10 mouse cellular contexts compared by ENCODE assay signal in genomic region chr3:51270069-51270817, GRCm38 (mm10). TPM values are rescaled to one million over a fixed set of nuclear protein-coding genes. Genes with fewer than 3 reads are reported as not detected.
DNase-seq lines count a peak whose midpoint lies in the region; ATAC-seq and TF ChIP-seq lines count a peak whose summit lies in the region.
"Had no signal": no experiment of that assay in that cellular context is flagged by ENCODE, and none has a peak within 500 bp of the region (broad histone marks: within the 10 kb centered on the region; RNA-seq: fewer than 3 reads in every experiment).

No protein-coding gene starts in this region.

- ATAC-seq in heart, embryonic 13.5 days (ENCODE audit: extremely low read depth, insufficient number of reproducible peaks, low FRiP score, low TSS enrichment) = no peak
- ATAC-seq in stomach, postnatal 0 days (ENCODE audit: low FRiP score, low TSS enrichment) = peak; percentile 67; the same call in 1 of the 2 replicates
- ATAC-seq in hindbrain, embryonic 13.5 days (ENCODE audit: low FRiP score) = no peak

- TF ChIP-seq EP300 in stomach, postnatal 0 days (optimal IDR thresholded peaks at IDR 0.05) = no peak

- peak in 1 of 2 experiments; percentile 22 for DNase-seq in spleen, adult 2 months (ENCODE audit: low read depth in 1 of 2, low spot score in 2 of 2)
- no peak for DNase-seq in spleen, postnatal 10 days (ENCODE audit: low spot score in 2 of 2)
- DNase-seq in lung, postnatal 25 days (ENCODE audit: low spot score) = peak; percentile 68
- no peak for DNase-seq in stomach, postnatal 0 days (ENCODE audit: low spot score)
- DNase-seq in left cerebral cortex, adult 11 months (ENCODE audit: low spot score) = no peak
- DNase-seq in layer of hippocampus, postnatal 14 days (ENCODE audit: low spot score in 2 of 2) = no peak
- DNase-seq: layer of hippocampus, postnatal 36 days had no signal

- no peaks in the 10 kb centered on the region for H3K9me3 ChIP-seq in heart, embryonic 13.5 days
- no peaks in the 10 kb centered on the region for H3K9me3 ChIP-seq in stomach, postnatal 0 days (ENCODE audit: control insufficient read depth, low read length)
- H3K9me3 ChIP-seq in hindbrain, embryonic 13.5 days = no peaks in the 10 kb centered on the region

- peak overlapping the region; percentile 15 for H3K27ac ChIP-seq in spleen, adult 2 months (ENCODE audit: insufficient read depth, low read length)
- peak overlapping the region; percentile 97 for H3K27ac ChIP-seq in heart, embryonic 13.5 days (replicated peaks)
- H3K27ac ChIP-seq in stomach, postnatal 0 days (replicated peaks) = peak overlapping the region; percentile 13; the same call in 1 of the 2 replicates
- H3K27ac ChIP-seq in hindbrain, embryonic 13.5 days = no peak overlapping the region

- no peak overlapping the region for H3K4me3 ChIP-seq in spleen, adult 2 months (ENCODE audit: extremely low read depth, insufficient read depth, insufficient read length)
- no peak overlapping the region for H3K4me3 ChIP-seq in heart, embryonic 13.5 days
- no peak overlapping the region for H3K4me3 ChIP-seq in stomach, postnatal 0 days (ENCODE audit: low read depth, low read length)
- H3K4me3 ChIP-seq in hindbrain, embryonic 13.5 days = no peak overlapping the region

- no peaks in the 10 kb centered on the region for H3K27me3 ChIP-seq in spleen, adult 2 months (ENCODE audit: control insufficient read depth, insufficient read depth, low read length)
- no peaks in the 10 kb centered on the region for H3K27me3 ChIP-seq in heart, embryonic 13.5 days (replicated peaks)
- H3K27me3 ChIP-seq in stomach, postnatal 0 days (ENCODE audit: control insufficient read depth, insufficient read depth, low read length) = no peaks in the 10 kb centered on the region
- no peaks in the 10 kb centered on the region for H3K27me3 ChIP-seq in hindbrain, embryonic 13.5 days

- TF ChIP-seq POLR2A in spleen, adult 2 months (IDR thresholded peaks at IDR 0.05; ENCODE audit: low read depth, low read length) = no peak

- H3K9ac ChIP-seq in heart, embryonic 13.5 days = peak overlapping the region; percentile 53
- H3K9ac ChIP-seq in stomach, postnatal 0 days (ENCODE audit: low read length) = no peak overlapping the region
- no peak overlapping the region for H3K9ac ChIP-seq in hindbrain, embryonic 13.5 days

- TF ChIP-seq CTCF in spleen, adult 2 months (IDR thresholded peaks at IDR 0.05; ENCODE audit: extremely low read depth, insufficient read depth, insufficient read length, insufficient replicate concordance) = no peak
- no peak for TF ChIP-seq CTCF in stomach, postnatal 0 days (IDR thresholded peaks at IDR 0.05; ENCODE audit: low read depth)

- H3K36me3 ChIP-seq in spleen, adult 2 months (ENCODE audit: control insufficient read depth, insufficient read depth, low read length) = peaks cover 2% of the 10 kb centered on the region; the same call in 1 of the 2 replicates
- H3K36me3 ChIP-seq in heart, embryonic 13.5 days = peaks cover 13% of the 10 kb centered on the region
- 0 out of 2 replicates have a peak, but pooled peaks cover 5% of the 10 kb centered on the region for H3K36me3 ChIP-seq in stomach, postnatal 0 days (ENCODE audit: control insufficient read depth, insufficient read depth, low read length)
- H3K36me3 ChIP-seq in hindbrain, embryonic 13.5 days = peaks cover 4% of the 10 kb centered on the region

- H3K4me1 ChIP-seq in spleen, adult 2 months (ENCODE audit: control insufficient read depth, insufficient read depth, insufficient read length) = peaks cover 11% of the 10 kb centered on the region
- peaks cover 52% of the 10 kb centered on the region for H3K4me1 ChIP-seq in heart, embryonic 13.5 days
- no peaks in the 10 kb centered on the region for H3K4me1 ChIP-seq in stomach, postnatal 0 days (replicated peaks; ENCODE audit: control insufficient read depth, insufficient read depth)
- peaks cover 5% of the 10 kb centered on the region for H3K4me1 ChIP-seq in hindbrain, embryonic 13.5 days (replicated peaks)

- peak overlapping the region; percentile 55 for H3K4me2 ChIP-seq in heart, embryonic 13.5 days
- no peak overlapping the region for H3K4me2 ChIP-seq in stomach, postnatal 0 days (replicated peaks; ENCODE audit: low read depth)
- H3K4me2 ChIP-seq in hindbrain, embryonic 13.5 days = no peak overlapping the region
- H3K4me2 ChIP-seq: midbrain, embryonic 11.5 days had no signal

- 22% methylated on average over 12 of the region's 12 CpGs for WGBS in spleen, adult 2 months
- WGBS in heart, embryonic 13.5 days = 45% methylated on average over 12 of the region's 12 CpGs
- 43% methylated on average over 12 of the region's 12 CpGs for whole genome bisulfite sequencing in stomach, postnatal 0 days
- 86% methylated on average over 12 of the region's 12 CpGs for WGBS in hindbrain, embryonic 13.5 days

RNA-seq across cellular contexts. Expression of gene Noct, which starts 46.0 kb away (rescaled TPM):
- 6.1 and 8.8 TPM in 2 replicates for polyA plus RNA-seq in spleen, adult 2 months (2012; rRNA removed)
- polyA plus RNA-seq in heart, embryonic 13.5 days (2015; fragmentation: Nextera tagmentation; extraction: Ambion mirVana) = 8.5 and 8.6 TPM in 2 replicates
- polyA plus RNA-seq in stomach, postnatal 0 days (2015; fragmentation: Nextera tagmentation; extraction: Ambion mirVana) = 7.5 and 9.2 TPM in 2 replicates
- polyA plus RNA-seq in hindbrain, embryonic 13.5 days (2015; fragmentation: Nextera tagmentation; extraction: Ambion mirVana) = 21.5 and 22.0 TPM in 2 replicates
- total RNA-seq in layer of hippocampus, postnatal 14 days (2021) = 10 to 100 TPM; 54.4 to 58.6 TPM
